Mouse (Mus musculus) brain, adult 2 months (tissue): ENCODE results near the gene Htr6.

Source experiments
- DNase-seq: peaks from one replicate; pipeline ENCODE4 v3.0.0; 2011; ENCODE audit warnings: low read depth, low spot score

The Htr6 gene

GRCm38 (mm10) chr4:139046354-139046753 is 29.0 kb downstream of the Htr6 start:
- no peak for DNase-seq

DNA sequence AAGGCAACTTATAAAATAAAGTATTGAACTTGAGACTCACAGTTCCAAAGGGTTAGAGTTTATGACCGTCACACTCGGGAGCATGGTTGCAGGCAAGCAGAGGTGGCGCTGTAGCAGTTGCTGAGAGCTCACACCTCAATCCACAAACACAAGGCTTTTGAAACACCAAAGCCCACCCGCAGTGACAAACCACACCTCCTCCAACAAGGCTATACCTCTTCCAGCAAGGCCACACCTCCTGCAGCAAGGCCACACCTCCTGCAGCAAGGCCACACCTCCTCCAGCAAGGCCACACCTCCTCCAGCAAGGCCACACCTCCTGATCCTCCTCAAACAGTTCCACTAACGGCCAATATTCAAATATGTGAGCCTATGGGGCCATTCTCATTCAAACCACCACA is 30.8 kb downstream of the Htr6 start:
- no peak for DNase-seq

DNA sequence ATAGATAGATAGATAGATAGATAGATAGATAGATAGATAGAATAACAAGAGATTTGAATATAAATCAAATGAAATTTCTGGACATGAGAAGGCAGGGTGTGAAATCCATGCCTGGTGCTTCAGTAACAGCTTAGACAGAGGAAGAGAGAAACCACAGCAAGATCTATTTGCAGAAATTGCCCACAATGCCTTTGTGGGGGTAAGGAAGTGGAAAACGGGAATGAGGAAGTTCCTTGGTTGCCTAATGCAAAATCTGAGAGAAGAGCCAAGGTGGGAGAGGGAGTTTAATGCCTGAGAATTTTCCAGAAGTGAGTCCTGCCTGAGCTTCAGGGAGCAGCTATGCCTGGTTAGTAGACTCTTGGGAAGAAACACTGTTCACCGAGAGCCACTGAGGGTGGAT is 31.8 kb downstream of the Htr6 start:
- DNase-seq = no peak

DNA sequence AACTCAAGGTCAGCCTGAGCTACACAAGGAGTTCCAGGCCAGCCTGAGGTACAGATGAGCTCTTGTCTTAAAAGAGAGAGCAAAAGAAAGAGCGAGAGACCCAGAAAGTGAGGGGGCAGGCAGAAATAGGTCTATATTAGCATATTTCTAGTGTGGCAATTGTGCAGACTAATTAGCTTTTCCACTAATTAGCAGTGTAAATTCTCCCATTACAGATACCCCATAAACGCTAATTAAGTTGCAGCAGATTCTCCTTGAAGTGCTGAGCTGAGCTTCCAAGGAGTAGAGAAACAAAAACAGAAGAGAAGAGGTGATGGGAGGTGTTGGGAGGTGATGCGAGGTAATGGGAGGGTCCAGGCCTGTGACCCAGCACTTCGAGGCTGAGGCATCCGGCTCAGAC is 32.8 kb downstream of the Htr6 start:
- no peak for DNase-seq

GRCm38 (mm10) chr4:139040084-139040839 is 35.1 kb downstream of the Htr6 start:
- DNase-seq = peak; percentile 40

DNA sequence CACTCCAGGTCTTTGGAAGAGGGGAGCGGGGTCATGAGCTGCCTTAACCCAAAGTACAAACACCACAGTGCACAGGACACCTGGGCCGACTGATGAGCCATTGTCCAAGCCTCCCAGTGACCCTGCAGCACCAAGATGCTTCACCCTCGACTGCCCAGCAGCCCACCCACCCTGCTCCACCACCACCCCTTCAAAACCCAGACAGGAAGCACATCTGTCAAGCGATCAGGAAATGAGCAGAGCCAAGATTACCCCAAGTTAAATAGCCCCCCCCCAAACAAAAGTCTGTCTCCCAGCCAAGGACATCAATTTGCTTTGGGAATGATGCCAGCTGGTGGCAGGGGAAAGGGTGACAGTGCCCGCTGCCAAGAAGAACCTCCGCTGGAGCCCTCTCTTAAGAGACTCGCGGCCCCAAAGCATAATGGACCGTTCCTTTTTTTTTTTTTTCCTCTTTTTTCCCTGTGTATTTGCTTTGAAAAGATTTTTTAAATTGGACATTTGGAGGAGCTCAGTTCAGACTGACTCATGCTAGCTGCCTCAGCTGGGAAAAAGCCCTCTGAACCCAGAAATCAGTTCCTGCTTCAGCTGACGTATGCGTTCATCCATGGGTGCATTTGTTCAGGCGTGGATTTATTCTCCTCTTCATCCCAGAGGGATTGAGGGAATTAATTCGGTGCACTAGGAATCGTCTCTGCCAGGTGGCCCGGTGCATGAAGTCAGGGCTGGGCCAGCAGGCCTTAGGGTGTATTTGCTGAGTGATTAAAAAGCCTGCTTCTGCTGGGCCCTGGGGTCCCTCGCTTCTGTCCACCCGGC is 37.4 kb downstream of the Htr6 start:
- DNase-seq = no peak

GRCm38 (mm10) chr4:139035799-139036198 is 39.6 kb downstream of the Htr6 start:
- peak; percentile 55 for DNase-seq

GRCm38 (mm10) chr4:139034942-139035341 is 40.4 kb downstream of the Htr6 start:
- DNase-seq = peak; percentile 56

DNA sequence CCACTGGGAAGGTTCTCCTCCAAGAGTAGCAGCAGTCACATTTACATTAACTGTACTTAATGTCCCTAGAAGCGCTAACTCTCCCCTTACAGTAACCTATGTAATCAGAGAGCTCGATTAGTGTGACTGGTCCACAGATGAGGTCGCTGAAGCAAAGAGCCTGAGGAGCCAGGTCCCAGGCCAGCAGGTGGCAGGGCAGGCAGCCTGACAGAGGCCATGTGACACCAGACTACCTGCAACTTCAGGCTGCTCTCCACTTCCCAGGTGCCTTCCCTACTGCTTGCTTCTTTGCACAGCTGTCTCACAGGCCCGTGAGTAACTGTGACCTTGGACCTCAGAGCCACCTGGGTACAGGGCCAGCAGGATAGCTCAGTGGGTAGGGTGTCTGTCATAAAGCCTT is 40.8 kb downstream of the Htr6 start:
- DNase-seq = no peak

- DNase-seq = peak; percentile 62
These were observed 41.4 kb downstream of the Htr6 start for GRCm38 (mm10) chr4:139034010-139034367.

- peak; percentile 69 for DNase-seq
These were observed 41.9 kb downstream of the Htr6 start for GRCm38 (mm10) chr4:139033263-139034009.

DNA sequence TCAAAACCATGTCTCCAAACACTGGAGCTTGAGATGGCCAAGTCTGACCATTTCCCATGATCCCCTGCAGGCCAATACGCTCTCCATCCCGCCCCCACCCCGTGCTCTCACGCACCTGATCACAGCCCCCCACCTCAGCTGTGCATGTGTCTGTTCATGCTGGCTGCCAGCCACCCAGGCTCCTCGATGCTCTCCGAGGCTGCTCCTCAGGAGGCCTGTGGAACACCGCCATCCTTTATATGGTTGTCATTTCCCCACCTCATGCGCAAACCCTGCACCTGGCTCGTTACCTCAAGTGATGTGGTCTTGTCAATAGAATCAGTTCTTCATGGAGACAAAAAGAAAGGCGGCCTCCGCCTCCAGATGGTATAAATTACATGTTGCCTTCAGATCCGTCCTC is 42.8 kb downstream of the Htr6 start:
- DNase-seq = no peak

GRCm38 (mm10) chr4:139030675-139031074 is 44.7 kb downstream of the Htr6 start:
- no peak for DNase-seq

GRCm38 (mm10) chr4:139024379-139024778 is 51.0 kb downstream of the Htr6 start:
- DNase-seq = peak; percentile 72

- no peak for DNase-seq
These were observed 55.0 kb downstream of the Htr6 start for GRCm38 (mm10) chr4:139020385-139020784.

GRCm38 (mm10) chr4:139019413-139019812 is 56.0 kb downstream of the Htr6 start:
- no peak for DNase-seq

DNA sequence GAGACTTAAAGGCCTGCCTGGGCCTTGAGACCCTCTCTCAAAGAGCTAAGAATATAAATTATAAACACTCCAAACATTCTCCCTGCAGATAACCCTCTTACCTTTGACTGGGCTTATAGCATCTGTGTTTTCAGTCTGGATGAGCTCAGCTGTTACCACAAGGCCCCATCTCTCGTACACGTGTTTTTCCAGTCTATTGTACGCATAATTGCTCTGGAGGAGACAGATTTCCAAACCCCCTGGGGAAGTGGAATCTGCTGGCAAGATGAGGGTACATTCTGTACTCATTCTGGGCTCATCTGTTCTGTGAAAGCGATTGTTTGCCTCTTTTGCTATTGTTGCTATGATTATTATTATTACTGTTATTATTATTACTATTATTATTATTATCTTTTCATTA is 56.4 kb downstream of the Htr6 start:
- peak; percentile 27 for DNase-seq

DNA sequence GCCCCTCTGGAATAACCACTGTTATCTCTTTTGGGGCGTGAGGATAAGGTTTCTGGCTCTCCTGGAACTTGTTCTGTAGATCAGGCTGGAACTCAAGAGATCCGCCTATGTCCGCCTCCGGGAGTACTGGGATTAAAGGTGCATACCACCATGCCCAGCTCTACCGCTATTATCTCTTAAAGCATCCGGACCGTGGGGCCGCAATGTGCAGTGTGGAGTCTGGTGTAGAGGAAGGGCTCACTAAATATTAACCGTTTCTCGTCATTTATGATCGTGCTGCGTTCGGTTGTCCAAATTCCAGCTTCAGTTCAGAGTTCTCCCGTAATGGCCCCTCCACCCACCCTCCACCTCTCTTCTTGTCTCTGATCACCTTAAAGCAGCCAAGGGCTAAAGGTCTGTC is 57.0 kb downstream of the Htr6 start:
- no peak for DNase-seq

- DNase-seq = no peak
These were observed 60.6 kb downstream of the Htr6 start for GRCm38 (mm10) chr4:139014793-139015192.

- no peak for DNase-seq
These were observed 62.1 kb downstream of the Htr6 start for GRCm38 (mm10) chr4:139013281-139013680.

- DNase-seq = no peak
These were observed 64.1 kb downstream of the Htr6 start for GRCm38 (mm10) chr4:139011201-139011702.
